Mouse (Mus musculus): Measurements from ENCODE around the gene Hivep1.

DNA sequence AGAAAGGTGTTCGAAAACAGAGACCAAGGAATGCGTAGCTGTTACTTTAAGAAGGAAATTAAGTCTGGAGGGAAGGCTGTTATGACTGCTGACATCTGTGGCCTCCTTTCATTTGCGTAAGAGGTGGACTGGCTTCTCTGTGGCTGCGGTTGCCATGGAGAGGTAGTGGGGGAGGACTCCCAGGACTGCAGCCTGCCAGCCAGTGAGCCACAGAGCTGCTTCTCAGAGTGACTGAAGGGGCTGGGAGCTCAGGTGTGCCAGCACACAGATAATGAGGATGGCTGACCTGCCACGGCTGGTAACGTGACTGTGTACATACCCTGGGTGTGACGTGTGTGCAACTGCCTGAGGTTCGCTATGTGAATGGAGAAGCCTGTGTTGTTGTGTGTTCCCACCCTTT, 51.2 kb downstream of the Hivep1 start:
- TF ChIP-seq CTCF (conservative IDR thresholded peaks at IDR 0.05; ENCODE audit: insufficient read depth, insufficient read length, low read depth, low read length) (no peak), POLR2A (IDR thresholded peaks at IDR 0.05; ENCODE audit: low read depth, low read length) (no peak)

Measured in kidney, adult 2 months (tissue).